Mouse (Mus musculus): ENCODE data around the gene Slc6a1. TPM values are rescaled to one million over a fixed set of nuclear protein-coding genes. Genes with fewer than 3 reads are reported as not detected.

Gene Slc6a1
- polyA plus RNA-seq, 1 experiment from 2014 or later = 0.28 TPM

- no peak overlapping the region for H3K4me3 ChIP-seq
- no peak overlapping the region for H3K9ac ChIP-seq
- 41% methylated on average over 5 of the region's 5 CpGs for WGBS
- H3K36me3 ChIP-seq = no peaks in the 10 kb centered on the region
- ATAC-seq (ENCODE audit: insufficient number of reproducible peaks, low FRiP score, low TSS enrichment, low read depth) = no peak
- peaks cover 39% of the 10 kb centered on the region for H3K27me3 ChIP-seq
- H3K9me3 ChIP-seq = no peaks in the 10 kb centered on the region
- no peak overlapping the region for H3K27ac ChIP-seq
- H3K4me2 ChIP-seq = no peak overlapping the region
- no peaks in the 10 kb centered on the region; the same call in 1 of the 2 replicates for H3K4me1 ChIP-seq
These were observed 9.0 kb downstream of the Slc6a1 start for GRCm38 (mm10) chr6:114291396-114291795.

- no peak for ATAC-seq (ENCODE audit: insufficient number of reproducible peaks, low FRiP score, low TSS enrichment, low read depth)
- H3K4me2 ChIP-seq = no peak overlapping the region
- H3K4me1 ChIP-seq = peaks cover 7% of the 10 kb centered on the region
- H3K36me3 ChIP-seq = no peaks in the 10 kb centered on the region
- WGBS = 29% methylated on average over 8 of the region's 8 CpGs
- no peak overlapping the region for H3K27ac ChIP-seq
- no peaks in the 10 kb centered on the region for H3K9me3 ChIP-seq
- H3K4me3 ChIP-seq = no peak overlapping the region
- H3K27me3 ChIP-seq = peaks cover 21% of the 10 kb centered on the region
- H3K9ac ChIP-seq = no peak overlapping the region
These were observed 11.1 kb downstream of the Slc6a1 start for GRCm38 (mm10) chr6:114293511-114293910.

GRCm38 (mm10) chr6:114295086-114295485, 12.7 kb downstream of the Slc6a1 start:
- Histone ChIP-seq H3K4me2 (no peak overlapping the region), H3K36me3 (no peaks in the 10 kb centered on the region), H3K4me3 (no peak overlapping the region), H3K27me3 (peaks cover 11% of the 10 kb centered on the region; the same call in 1 of the 2 replicates), H3K27ac (no peak overlapping the region), H3K9ac (no peak overlapping the region), H3K9me3 (no peaks in the 10 kb centered on the region), H3K4me1 (peaks cover 7% of the 10 kb centered on the region)
- ATAC-seq (ENCODE audit: insufficient number of reproducible peaks, low FRiP score, low TSS enrichment, low read depth) = no peak
- WGBS = 81% methylated on average over 4 of the region's 4 CpGs

- 25% methylated on average over 10 of the region's 10 CpGs for WGBS
- H3K27ac ChIP-seq = no peak overlapping the region
- no peak for ATAC-seq (ENCODE audit: insufficient number of reproducible peaks, low FRiP score, low TSS enrichment, low read depth)
These were observed 15.0 kb downstream of the Slc6a1 start for GRCm38 (mm10) chr6:114297260-114298002.

GRCm38 (mm10) chr6:114299699-114300098, 17.3 kb downstream of the Slc6a1 start:
- H3K4me3 ChIP-seq = no peak overlapping the region
- H3K27ac ChIP-seq = no peak overlapping the region
- 88% methylated on average over 5 of the region's 5 CpGs for WGBS
- ATAC-seq (ENCODE audit: insufficient number of reproducible peaks, low FRiP score, low TSS enrichment, low read depth) = no peak
- no peak overlapping the region for H3K9ac ChIP-seq
- H3K4me2 ChIP-seq = no peak overlapping the region
- no peaks in the 10 kb centered on the region for H3K27me3 ChIP-seq
- no peaks in the 10 kb centered on the region for H3K9me3 ChIP-seq
- H3K36me3 ChIP-seq = no peaks in the 10 kb centered on the region
- H3K4me1 ChIP-seq = peaks cover 7% of the 10 kb centered on the region

More at GRCm38 (mm10) chr6:114297260-114298002, 15.0 kb downstream of the Slc6a1 start:
- Histone ChIP-seq H3K27me3 (no peaks in the 10 kb centered on the region), H3K9me3 (no peaks in the 10 kb centered on the region), H3K4me3 (no peak overlapping the region), H3K4me1 (peaks cover 7% of the 10 kb centered on the region), H3K9ac (no peak overlapping the region), H3K36me3 (no peaks in the 10 kb centered on the region), H3K4me2 (no peak overlapping the region)

GRCm38 (mm10) chr6:114300737-114301136, 18.3 kb downstream of the Slc6a1 start:
- H3K9ac ChIP-seq = no peak overlapping the region
- no peaks in the 10 kb centered on the region for H3K27me3 ChIP-seq
- H3K27ac ChIP-seq = no peak overlapping the region
- no peaks in the 10 kb centered on the region for H3K36me3 ChIP-seq
- WGBS = 82% methylated on average over 11 of the region's 11 CpGs
- no peaks in the 10 kb centered on the region for H3K9me3 ChIP-seq
- no peak overlapping the region for H3K4me2 ChIP-seq
- peaks cover 7% of the 10 kb centered on the region for H3K4me1 ChIP-seq
- no peak for ATAC-seq (ENCODE audit: insufficient number of reproducible peaks, low FRiP score, low TSS enrichment, low read depth)
- H3K4me3 ChIP-seq = no peak overlapping the region

GRCm38 (mm10) chr6:114304668-114305067, 22.2 kb downstream of the Slc6a1 start:
- H3K36me3 ChIP-seq = no peaks in the 10 kb centered on the region
- no peak for ATAC-seq (ENCODE audit: insufficient number of reproducible peaks, low FRiP score, low TSS enrichment, low read depth)
- WGBS = 77% methylated on average over 6 of the region's 6 CpGs
- H3K4me3 ChIP-seq = no peak overlapping the region
- no peak overlapping the region for H3K27ac ChIP-seq
- H3K4me1 ChIP-seq = no peaks in the 10 kb centered on the region
- peaks cover 24% of the 10 kb centered on the region for H3K27me3 ChIP-seq
- no peaks in the 10 kb centered on the region for H3K9me3 ChIP-seq
- H3K9ac ChIP-seq = no peak overlapping the region
- H3K4me2 ChIP-seq = no peak overlapping the region

- no peak overlapping the region for H3K9ac ChIP-seq
- no peak overlapping the region for H3K4me2 ChIP-seq
- no peaks in the 10 kb centered on the region for H3K27me3 ChIP-seq
- no peaks in the 10 kb centered on the region for H3K4me1 ChIP-seq
- H3K4me3 ChIP-seq = no peak overlapping the region
- no peak overlapping the region for H3K27ac ChIP-seq
- no peaks in the 10 kb centered on the region for H3K9me3 ChIP-seq
- ATAC-seq (ENCODE audit: insufficient number of reproducible peaks, low FRiP score, low TSS enrichment, low read depth) = no peak
- 73% methylated on average over 5 of the region's 5 CpGs for WGBS
- H3K36me3 ChIP-seq = no peaks in the 10 kb centered on the region
These were observed 38.1 kb downstream of the Slc6a1 start for GRCm38 (mm10) chr6:114320511-114320910.

GRCm38 (mm10) chr6:114321146-114321545, 38.7 kb downstream of the Slc6a1 start:
- Histone ChIP-seq H3K27me3 (no peaks in the 10 kb centered on the region), H3K9me3 (no peaks in the 10 kb centered on the region), H3K9ac (no peak overlapping the region), H3K4me2 (no peak overlapping the region), H3K36me3 (no peaks in the 10 kb centered on the region), H3K27ac (no peak overlapping the region), H3K4me3 (no peak overlapping the region), H3K4me1 (no peaks in the 10 kb centered on the region)
- no peak for ATAC-seq (ENCODE audit: insufficient number of reproducible peaks, low FRiP score, low TSS enrichment, low read depth)
- WGBS = 96% methylated on average over 3 of the region's 3 CpGs

- no peak overlapping the region for H3K9ac ChIP-seq
- H3K4me1 ChIP-seq = no peaks in the 10 kb centered on the region
- no peak for ATAC-seq (ENCODE audit: insufficient number of reproducible peaks, low FRiP score, low TSS enrichment, low read depth)
- no peak overlapping the region for H3K27ac ChIP-seq
- WGBS = 66% methylated on average over 3 of the region's 3 CpGs
- H3K4me2 ChIP-seq = no peak overlapping the region
- no peaks in the 10 kb centered on the region for H3K36me3 ChIP-seq
- H3K9me3 ChIP-seq = no peaks in the 10 kb centered on the region
- no peak overlapping the region for H3K4me3 ChIP-seq
- no peaks in the 10 kb centered on the region for H3K27me3 ChIP-seq
These were observed 40.5 kb downstream of the Slc6a1 start for GRCm38 (mm10) chr6:114322914-114323313.

GRCm38 (mm10) chr6:114324808-114325207, 42.4 kb downstream of the Slc6a1 start:
- no peak for ATAC-seq (ENCODE audit: insufficient number of reproducible peaks, low FRiP score, low TSS enrichment, low read depth)
- WGBS = 84% methylated on average over 5 of the region's 5 CpGs
- Histone ChIP-seq H3K27me3 (no peaks in the 10 kb centered on the region), H3K4me3 (no peak overlapping the region), H3K4me2 (no peak overlapping the region), H3K9ac (no peak overlapping the region), H3K4me1 (no peaks in the 10 kb centered on the region), H3K9me3 (no peaks in the 10 kb centered on the region), H3K36me3 (no peaks in the 10 kb centered on the region), H3K27ac (no peak overlapping the region)

- Histone ChIP-seq H3K36me3 (no peaks in the 10 kb centered on the region), H3K9me3 (no peaks in the 10 kb centered on the region), H3K4me2 (no peak overlapping the region), H3K27me3 (peaks cover 4% of the 10 kb centered on the region; the same call in 1 of the 2 replicates), H3K4me3 (no peak overlapping the region), H3K27ac (no peak overlapping the region), H3K9ac (no peak overlapping the region), H3K4me1 (no peaks in the 10 kb centered on the region)
- WGBS = 44% methylated on average over 8 of the region's 8 CpGs
- ATAC-seq (ENCODE audit: insufficient number of reproducible peaks, low FRiP score, low TSS enrichment, low read depth) = no peak
These were observed 47.4 kb downstream of the Slc6a1 start for GRCm38 (mm10) chr6:114329597-114330470.

Measured in limb, embryonic 15.5 days (tissue).